Mouse (Mus musculus) midbrain, embryonic 16.5 days (tissue): ENCODE results near the gene Carhsp1. TPM values are rescaled to one million over a fixed set of nuclear protein-coding genes. Genes with fewer than 3 reads are reported as not detected.

ENCODE experiments used
- ATAC-seq: fragments of 200-750 bp; cut with Nextera tagmentation; 2 replicates; pipeline ENCODE4 v1.8.0; 2017; ENCODE audit warnings: moderate TSS enrichment
- H3K27ac ChIP-seq: fragments of 300-500 bp; sonication (generic); 2 replicates; pipeline ENCODE4 v1.5.1; 2014; ENCODE audit warnings: mild to moderate bottlenecking, low read length, mixed read lengths
- H3K27me3 ChIP-seq: fragments of 300-500 bp; sonication (generic); 2 replicates; pipeline ENCODE4 v1.6.1; 2014; ENCODE audit warnings: low read depth, low read length, mixed read lengths; ENCODE audit not compliant: control insufficient read depth, insufficient read depth
- H3K36me3 ChIP-seq: fragments of 300-500 bp; sonication (generic); 2 replicates; pipeline ENCODE4 v1.6.1; 2014; ENCODE audit warnings: mild to moderate bottlenecking, low read length, moderate library complexity, mixed read lengths; ENCODE audit not compliant: control insufficient read depth, insufficient read depth
- H3K4me1 ChIP-seq: fragments of 300-500 bp; sonication (generic); 2 replicates; pipeline ENCODE4 v1.6.1; 2014; ENCODE audit warnings: mild to moderate bottlenecking, low read length, mixed read lengths; ENCODE audit not compliant: control insufficient read depth, insufficient read depth
- H3K4me2 ChIP-seq: fragments of 300-500 bp; sonication (generic); 2 replicates; pipeline ENCODE4 v1.6.1; 2014; ENCODE audit warnings: mild to moderate bottlenecking, low read length, mixed read lengths
- H3K4me3 ChIP-seq: fragments of 300-500 bp; sonication (generic); 2 replicates; pipeline ENCODE4 v1.5.1; 2014; ENCODE audit warnings: low read depth, mild to moderate bottlenecking, low read length, moderate library complexity, mixed read lengths
- H3K9ac ChIP-seq: fragments of 300-500 bp; sonication (generic); 2 replicates; pipeline ENCODE4 v1.6.1; 2014; ENCODE audit warnings: low read depth, low read length, mixed read lengths
- H3K9me3 ChIP-seq: fragments of 300-500 bp; sonication (generic); replicated peaks from 2 replicates; pipeline ENCODE4 v1.6.1; 2014; ENCODE audit warnings: mild to moderate bottlenecking, low read length, mixed read lengths; ENCODE audit not compliant: control insufficient read depth, poor library complexity, severe bottlenecking
- WGBS: fragments of 180-500 bp; shearing (Covaris S2); extraction: QIAGEN DNeasy Blood & Tissue Kit; methylation state at CpG from one replicate; pipeline ENCODE4 v1.1.7; 2014; 5-methylcytosine and 5-hydroxymethylcytosine counted together
- microRNA-seq: library from miRNA; unstranded; fragments of <30 nt; microRNA quantifications from one replicate; pipeline ENCODE4, GENCODE M21; 2017
- polyA plus RNA-seq: library from polyadenylated mRNA; unstranded; fragments of >200 nt; fragmentation: Nextera tagmentation; extraction: Ambion mirVana; gene quantifications from 2 replicates; pipeline ENCODE4 v1.2.1, GENCODE M21; 2015

Carhsp1 gene
- polyA plus RNA-seq, 1 experiment from 2014 or later: 157 TPM

GRCm38 (mm10) chr16:8613447-8613846, 58.5 kb downstream of the Carhsp1 start:
- 88% methylated on average over 3 of the region's 3 CpGs for WGBS
- Histone ChIP-seq H3K4me1 (no peaks in the 10 kb centered on the region), H3K9me3 (no peaks in the 10 kb centered on the region), H3K27ac (no peak overlapping the region), H3K4me3 (no peak overlapping the region), H3K27me3 (no peaks in the 10 kb centered on the region), H3K36me3 (peaks cover 5% of the 10 kb centered on the region; the same call in 1 of the 2 replicates), H3K9ac (no peak overlapping the region), H3K4me2 (no peak overlapping the region)
- no peak for ATAC-seq

- WGBS: 83% methylated on average over 4 of the region's 4 CpGs
- Histone ChIP-seq H3K36me3 (peaks cover 5% of the 10 kb centered on the region; the same call in 1 of the 2 replicates), H3K4me2 (no peak overlapping the region), H3K27ac (no peak overlapping the region), H3K4me1 (no peaks in the 10 kb centered on the region), H3K9ac (no peak overlapping the region), H3K4me3 (no peak overlapping the region), H3K9me3 (no peaks in the 10 kb centered on the region), H3K27me3 (no peaks in the 10 kb centered on the region)
- ATAC-seq: no peak
These were observed 58.9 kb downstream of the Carhsp1 start for GRCm38 (mm10) chr16:8613039-8613438.

- ATAC-seq: no peak
- Histone ChIP-seq H3K9ac (no peak overlapping the region), H3K27me3 (no peaks in the 10 kb centered on the region), H3K4me1 (no peaks in the 10 kb centered on the region), H3K27ac (no peak overlapping the region), H3K4me2 (no peak overlapping the region), H3K4me3 (no peak overlapping the region), H3K9me3 (no peaks in the 10 kb centered on the region), H3K36me3 (peaks cover 5% of the 10 kb centered on the region; the same call in 1 of the 2 replicates)
- 92% methylated on average over 8 of the region's 8 CpGs for WGBS
These were observed 59.5 kb downstream of the Carhsp1 start for GRCm38 (mm10) chr16:8612214-8613005.

- WGBS: 84% methylated on average over 3 of the region's 3 CpGs
- no peak overlapping the region for H3K9ac ChIP-seq
- no peak overlapping the region for H3K27ac ChIP-seq
- no peaks in the 10 kb centered on the region for H3K9me3 ChIP-seq
- no peak overlapping the region for H3K4me2 ChIP-seq
- H3K36me3 ChIP-seq: peaks cover 7% of the 10 kb centered on the region; the same call in 1 of the 2 replicates
- H3K27me3 ChIP-seq: no peaks in the 10 kb centered on the region
- H3K4me1 ChIP-seq: no peaks in the 10 kb centered on the region
- ATAC-seq: no peak
- no peak overlapping the region for H3K4me3 ChIP-seq
These were observed 61.6 kb downstream of the Carhsp1 start for GRCm38 (mm10) chr16:8610397-8610796.

Small RNA genes within 50 kb of the gene (microRNA-seq; reads per million reads assigned to microRNA genes)
- not detected for gene Gm22137

Other genes with a start within 250 kb of the Carhsp1 start
- gene Tmem114, start 247.0 kb downstream of the Carhsp1 start, polyA plus RNA-seq: 0.48 and 1.1 TPM in 2 replicates
- gene Mettl22, start 201.4 kb downstream of the Carhsp1 start, polyA plus RNA-seq: 55.0 and 66.2 TPM in 2 replicates
- gene Abat, start 158.7 kb downstream of the Carhsp1 start, polyA plus RNA-seq: 71.8 and 76.8 TPM in 2 replicates
- gene Pmm2, start 34.5 kb downstream of the Carhsp1 start, polyA plus RNA-seq: 33.7 and 41.0 TPM in 2 replicates
- 23.3 and 24.6 TPM in 2 replicates for gene Tmem186, start 34.4 kb downstream of the Carhsp1 start, polyA plus RNA-seq
- gene Gm5767, start 8.6 kb upstream of the Carhsp1 start, polyA plus RNA-seq: not detected in 2 replicates
- 26.5 and 31.2 TPM in 2 replicates for gene Usp7, start 120.2 kb upstream of the Carhsp1 start, polyA plus RNA-seq
- 26.0 and 27.8 TPM in 2 replicates for gene 1810013L24Rik, start 157.9 kb upstream of the Carhsp1 start, polyA plus RNA-seq